Mouse (Mus musculus): ENCODE data around the gene Marc2.

Gene Marc2

GRCm38 (mm10) chr1:184853922-184854321 lies 7.7 kb upstream of the Marc2 start:
- DNase-seq (ENCODE audit: low spot score) = no peak

DNA sequence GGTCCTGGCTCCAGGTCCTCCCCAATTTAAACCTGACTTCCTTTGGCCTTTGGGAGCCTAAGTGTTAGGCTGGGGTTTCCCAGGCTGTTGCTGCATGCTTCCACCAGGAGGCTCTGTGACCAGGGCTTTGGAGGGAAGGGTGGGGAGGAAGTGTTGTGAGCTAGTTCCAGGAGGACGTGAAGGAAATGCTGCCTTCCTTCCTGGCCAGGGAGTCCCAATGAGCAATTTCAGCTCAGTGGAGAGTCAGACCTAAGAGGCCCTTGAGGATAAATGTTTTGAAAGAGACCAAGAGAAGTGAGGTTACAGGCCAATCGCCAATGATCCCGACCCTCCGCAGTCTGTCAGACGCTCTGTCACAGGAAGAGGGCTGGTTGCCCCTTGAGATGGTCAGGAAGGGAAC lies 7.1 kb upstream of the Marc2 start:
- no peak for DNase-seq (ENCODE audit: low spot score)

- DNase-seq (ENCODE audit: low spot score) = peak; percentile 66
Observed at GRCm38 (mm10) chr1:184851741-184852618, 5.7 kb upstream of the Marc2 start.

- DNase-seq (ENCODE audit: low spot score) = no peak
Observed at GRCm38 (mm10) chr1:184851166-184851565, 4.9 kb upstream of the Marc2 start.

- DNase-seq (ENCODE audit: low spot score) = no peak
Observed at GRCm38 (mm10) chr1:184846973-184847372, 722 bp upstream of the Marc2 start.

DNA sequence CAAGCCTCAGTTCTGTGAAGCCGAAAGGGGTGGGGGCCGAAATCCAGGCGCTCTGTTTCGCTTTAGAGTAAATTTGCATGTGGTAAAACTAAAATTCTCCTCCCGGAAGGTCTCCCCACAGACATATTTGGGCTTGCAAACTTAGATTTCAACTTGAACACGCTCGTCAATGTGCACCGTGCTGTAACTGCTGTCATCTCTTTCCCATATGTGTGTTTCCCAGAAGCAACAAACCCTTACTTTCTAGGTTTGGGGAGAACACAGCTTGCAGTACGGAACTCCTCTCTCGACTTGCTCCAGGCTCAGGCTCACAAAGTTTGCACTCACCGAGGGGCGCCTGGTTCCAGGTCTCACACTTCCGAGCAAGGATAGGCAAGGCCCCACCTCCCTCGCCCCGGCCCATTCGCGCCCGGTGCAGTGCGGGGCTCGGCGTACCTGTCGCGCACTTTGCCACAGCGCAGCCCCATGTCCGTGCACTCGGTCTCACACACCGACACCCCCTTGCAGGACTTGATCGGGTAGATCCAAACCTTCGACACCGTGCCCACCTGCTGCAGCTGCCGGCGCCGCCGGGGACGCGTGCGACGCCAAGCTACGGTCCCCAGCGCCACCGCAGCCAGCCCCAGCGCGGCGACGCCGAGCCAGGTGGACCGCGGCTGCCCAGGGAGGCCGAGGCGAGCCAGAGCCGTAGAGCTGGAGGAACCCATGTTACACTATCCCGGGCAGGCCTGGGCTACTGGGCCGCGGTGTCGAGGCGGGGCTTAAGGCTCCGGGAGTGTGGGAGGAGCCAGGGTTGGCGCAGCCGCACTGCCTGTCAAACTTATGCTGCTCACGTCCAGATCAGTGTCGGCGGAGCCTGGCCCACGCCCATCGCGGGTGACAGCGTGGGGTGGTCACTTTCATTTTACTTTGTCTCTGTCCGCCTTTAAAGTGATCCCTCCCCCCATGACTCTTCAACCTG lies 860 bp downstream of the Marc2 start:
- peak; percentile 56 for DNase-seq (ENCODE audit: low spot score)

GRCm38 (mm10) chr1:184844326-184845066 lies 1.8 kb downstream of the Marc2 start:
- no peak for DNase-seq (ENCODE audit: low spot score)

GRCm38 (mm10) chr1:184837649-184838048 lies 8.6 kb downstream of the Marc2 start:
- no peak for DNase-seq (ENCODE audit: low spot score)

- no peak for DNase-seq (ENCODE audit: low spot score)
Observed at GRCm38 (mm10) chr1:184836350-184836749, 9.9 kb downstream of the Marc2 start.

GRCm38 (mm10) chr1:184833499-184833898 lies 12.8 kb downstream of the Marc2 start:
- DNase-seq (ENCODE audit: low spot score) = no peak

DNA sequence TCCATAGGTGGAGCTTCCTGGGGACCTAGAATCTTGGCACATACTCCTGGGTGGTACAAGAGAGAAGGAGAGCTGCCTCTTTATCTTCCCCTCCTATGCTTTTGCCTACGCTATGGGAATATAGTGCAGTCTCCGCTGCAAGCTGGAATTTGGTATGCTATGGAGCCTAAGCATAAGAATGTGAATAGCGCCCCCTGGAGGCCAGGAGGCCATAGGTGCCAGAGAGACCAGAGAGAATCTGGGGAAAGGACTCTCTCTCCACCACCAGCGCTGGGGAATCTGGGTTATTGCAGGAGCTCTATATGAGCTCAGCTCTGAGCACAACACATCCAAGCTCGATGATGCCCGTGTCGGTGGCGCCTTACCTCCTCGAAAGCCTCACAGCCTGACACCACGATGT lies 14.0 kb downstream of the Marc2 start:
- DNase-seq (ENCODE audit: low spot score) = no peak

DNA sequence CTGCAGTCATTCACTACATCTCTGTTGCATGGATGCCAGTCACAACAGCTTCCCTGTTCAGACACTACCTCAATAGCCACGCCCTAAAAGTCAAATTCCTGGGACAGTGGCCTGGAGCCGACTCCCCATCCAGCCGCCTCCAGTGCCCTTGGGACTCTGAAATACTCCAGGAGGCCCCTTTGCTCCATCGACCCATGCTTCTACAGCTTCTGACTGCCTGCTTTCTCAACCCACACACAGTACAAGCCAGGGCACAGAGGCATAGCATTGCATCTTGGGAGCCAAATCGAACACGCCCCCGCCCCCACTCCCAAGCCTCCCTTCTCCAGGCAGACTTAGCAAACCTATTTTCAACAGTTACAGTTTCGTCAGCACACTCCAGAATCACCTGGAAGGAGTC lies 16.4 kb downstream of the Marc2 start:
- DNase-seq (ENCODE audit: low spot score) = no peak

DNA sequence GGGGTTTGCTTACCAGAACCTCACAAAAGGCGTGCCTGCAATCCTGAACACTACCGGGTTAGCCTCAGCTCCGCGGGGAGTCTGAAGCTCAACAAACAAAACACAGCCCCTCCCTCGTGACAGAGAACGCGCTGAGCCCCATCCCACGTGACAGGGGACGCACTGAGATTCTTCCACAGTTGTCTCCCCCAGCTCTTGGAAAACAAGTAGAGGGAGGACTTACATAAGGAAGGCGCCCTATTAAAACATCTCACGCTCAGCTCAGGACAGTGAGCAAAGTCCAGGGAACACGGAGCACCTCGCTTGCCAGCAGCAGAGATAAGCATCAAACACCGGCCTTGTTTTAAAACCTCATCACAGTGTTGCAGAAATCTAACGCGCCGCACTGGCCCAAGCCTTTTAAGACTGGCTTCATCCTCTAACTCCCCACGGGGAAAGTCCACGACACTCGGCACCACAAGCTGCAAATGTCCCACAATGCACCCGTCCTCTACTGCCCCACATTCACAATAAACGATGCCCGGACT lies 19.0 kb downstream of the Marc2 start:
- DNase-seq (ENCODE audit: low spot score) = no peak

DNA sequence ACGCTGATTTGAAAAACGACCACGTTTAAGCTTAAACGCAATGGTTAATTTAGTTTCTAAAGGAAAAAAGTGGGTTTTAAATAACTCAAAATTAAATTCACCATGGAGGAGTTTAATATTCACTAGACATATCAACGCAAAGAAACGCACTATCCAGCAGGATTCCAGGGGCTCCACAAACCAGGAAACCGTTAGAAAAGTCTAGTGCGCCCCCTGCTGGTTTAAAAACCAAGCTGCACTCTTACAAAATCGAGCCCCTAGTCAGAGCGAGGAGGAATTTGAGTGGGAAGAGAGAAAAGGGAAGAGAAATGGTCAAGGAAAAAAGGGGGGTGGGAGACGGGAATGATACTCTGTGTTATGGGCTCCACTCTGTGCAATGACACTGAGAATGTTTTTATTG lies 21.2 kb downstream of the Marc2 start:
- no peak for DNase-seq (ENCODE audit: low spot score)

- DNase-seq (ENCODE audit: low spot score) = peak; percentile 62
Observed at GRCm38 (mm10) chr1:184824439-184824851, 21.8 kb downstream of the Marc2 start.

GRCm38 (mm10) chr1:184822678-184823077 lies 23.6 kb downstream of the Marc2 start:
- DNase-seq (ENCODE audit: low spot score) = no peak

DNA sequence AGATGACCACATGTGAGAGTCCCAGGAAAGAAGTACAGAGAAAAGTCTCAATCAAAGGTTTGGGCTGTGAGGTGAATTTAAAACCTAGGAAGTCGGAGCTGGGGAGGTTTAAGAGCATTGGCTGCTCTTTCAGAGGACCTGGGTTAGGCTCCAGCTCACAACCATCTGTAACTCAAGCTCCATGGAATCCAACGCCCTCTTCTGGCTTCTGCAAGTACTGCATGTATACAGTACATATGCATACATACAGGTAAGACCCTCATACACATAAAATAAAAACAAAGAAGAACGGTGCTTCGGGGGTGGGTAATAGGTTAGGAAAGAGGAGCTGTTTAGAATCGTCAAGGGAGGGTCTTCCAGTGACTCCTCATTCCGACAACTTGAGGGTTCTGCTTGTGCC lies 28.5 kb downstream of the Marc2 start:
- no peak for DNase-seq (ENCODE audit: low spot score)

DNA sequence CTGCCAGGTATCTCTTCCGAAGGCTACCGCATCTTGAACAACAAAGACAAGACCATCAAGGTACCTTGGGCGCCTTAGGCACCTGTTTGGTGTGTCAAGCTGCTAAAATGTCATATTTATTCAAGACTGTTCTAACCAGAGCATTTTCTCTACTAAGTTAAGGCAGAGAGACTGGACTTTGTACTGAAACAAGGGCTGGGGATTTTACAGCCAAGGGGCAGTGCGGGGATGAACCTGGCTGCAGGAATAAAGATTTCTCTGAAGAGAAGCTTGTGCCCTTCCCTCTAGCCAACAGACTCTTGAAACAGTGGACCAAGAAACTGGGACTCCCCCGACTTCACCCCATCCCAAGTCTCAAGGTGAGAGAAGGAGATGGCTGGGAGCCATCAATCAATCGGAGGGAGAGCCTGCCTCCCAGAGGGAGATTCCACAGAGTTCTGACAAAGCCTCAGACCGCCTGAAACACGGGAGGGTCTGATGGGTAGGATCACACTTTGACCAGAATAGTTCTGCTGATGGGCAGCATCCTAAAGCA lies 34.5 kb downstream of the Marc2 start:
- no peak for DNase-seq (ENCODE audit: low spot score)

DNA sequence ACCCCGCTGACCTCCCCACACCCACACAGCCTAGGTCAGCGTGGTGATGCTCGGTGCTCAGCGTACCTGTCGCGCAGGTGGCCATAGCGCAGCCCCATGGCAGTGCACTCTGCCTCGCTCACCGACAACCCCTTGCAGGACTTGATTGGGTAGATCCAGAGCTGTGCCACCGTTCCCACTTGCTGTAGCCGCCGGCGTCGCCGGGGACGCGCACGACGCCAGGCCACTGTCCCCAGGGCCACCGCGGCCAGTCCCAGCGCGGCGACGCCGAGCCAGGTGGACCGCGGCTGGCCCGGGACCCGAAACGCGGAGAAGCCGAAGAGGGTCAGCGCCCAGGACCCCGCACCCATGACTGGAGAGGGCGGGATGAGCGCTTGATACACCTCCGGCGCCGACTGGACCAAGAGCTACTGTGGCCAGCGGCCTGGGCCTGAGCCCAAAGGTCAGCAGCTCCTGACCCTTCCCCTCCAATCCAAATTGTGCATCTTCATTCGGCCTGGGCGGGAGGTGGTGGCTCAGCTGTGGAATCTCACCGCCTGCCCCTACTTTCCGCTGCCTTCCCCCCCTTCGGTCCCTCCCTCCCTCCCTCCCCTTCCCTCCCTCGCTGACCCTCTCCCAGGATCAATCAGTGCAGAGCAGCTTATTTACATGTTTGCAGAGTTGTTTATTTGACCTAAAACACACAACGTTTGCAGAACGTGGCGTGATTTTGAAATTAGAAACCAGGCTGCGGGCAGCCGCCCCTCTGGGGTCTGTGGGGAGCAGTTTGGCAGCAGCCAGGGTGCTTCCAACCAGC lies 35.3 kb downstream of the Marc2 start, which contains the start of gene Marc1:
Marc1 (minus strand) TSS at position 534 of the 796 bp plus-strand sequence.
- no peak for DNase-seq (ENCODE audit: low spot score)

- DNase-seq (ENCODE audit: low spot score) = no peak
Observed at GRCm38 (mm10) chr1:184809578-184810001, 36.7 kb downstream of the Marc2 start.

Data from layer of hippocampus, adult 9-10 months (tissue).